Mouse (Mus musculus) heart, postnatal 10 days (tissue): ENCODE measurements around the gene Cd244a. TPM values are rescaled to one million over a fixed set of nuclear protein-coding genes. Genes with fewer than 3 reads are reported as not detected.

ENCODE experiments used
- DNase-seq, 2 experiments: peaks; one replicate each; pipeline ENCODE4 v3.0.0; 2021
- intact Hi-C: fragments of 180-260 bp; cut with DNase I; formaldehyde crosslinking; loops from one replicate; pipeline ENCODE4 v1.15.1; 2025
- microRNA-seq, 2 experiments: library from miRNA; unstranded; fragments of <30 nt; microRNA quantifications; one replicate each; pipeline ENCODE4 v1.2.0; 2022
- total RNA-seq, 2 experiments: library from RNA; stranded (reverse); gene quantifications; 2 replicates each; pipeline ENCODE4 v1.2.3; 2021

The Cd244a gene
- total RNA-seq, 2 experiments from 2014 or later: 0.10 to 0.20 TPM

GRCm38 (mm10) chr1:171643612-171644011 is 84.6 kb downstream of the Cd244a start:
- no peak for DNase-seq
- intact Hi-C loops: no loop called here

GRCm38 (mm10) chr1:171646429-171646940 is 87.5 kb downstream of the Cd244a start:
- intact Hi-C loops: no loop called here
- no peak for DNase-seq

DNA sequence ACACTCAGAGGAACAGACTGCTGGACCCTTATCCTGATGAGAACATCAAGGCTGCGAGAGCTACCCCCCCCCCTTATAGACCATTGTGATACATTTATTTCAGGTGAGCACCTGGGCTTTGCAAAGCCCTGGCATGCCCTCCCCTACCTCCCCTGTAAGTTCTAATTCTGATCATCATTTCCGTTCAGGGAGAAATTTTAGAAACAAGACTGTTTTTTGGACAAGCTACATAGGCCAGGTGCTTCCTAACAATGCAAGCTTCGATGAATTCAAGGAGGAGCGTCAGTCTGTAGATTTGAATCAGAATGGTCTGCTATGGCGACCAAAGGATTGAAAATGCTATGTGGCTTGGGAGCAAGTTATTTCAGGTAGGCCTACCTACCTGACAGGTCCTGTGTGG is 88.7 kb downstream of the Cd244a start:
- DNase-seq: no peak
- intact Hi-C loops: no loop called here

DNA sequence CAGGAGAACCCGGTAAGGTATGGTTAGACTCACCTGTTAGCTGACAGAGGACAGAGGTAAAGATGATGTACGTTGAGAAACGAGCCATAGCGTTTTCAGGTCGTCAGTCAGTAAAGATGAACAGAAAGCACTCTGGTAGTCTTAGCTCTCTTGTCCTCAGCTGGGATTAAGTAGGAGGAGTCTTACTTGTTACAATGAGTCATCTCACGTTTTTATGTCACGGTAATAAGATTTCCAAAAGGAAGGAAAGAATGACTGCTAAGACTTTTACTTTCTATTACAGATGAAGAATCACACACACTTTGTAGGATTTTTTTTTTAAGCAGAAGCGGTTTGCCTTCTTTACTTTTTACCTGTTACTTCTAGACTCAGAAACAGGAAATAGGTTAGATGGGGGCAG is 89.8 kb downstream of the Cd244a start:
- intact Hi-C loops: no loop called here
- no peak for DNase-seq

DNA sequence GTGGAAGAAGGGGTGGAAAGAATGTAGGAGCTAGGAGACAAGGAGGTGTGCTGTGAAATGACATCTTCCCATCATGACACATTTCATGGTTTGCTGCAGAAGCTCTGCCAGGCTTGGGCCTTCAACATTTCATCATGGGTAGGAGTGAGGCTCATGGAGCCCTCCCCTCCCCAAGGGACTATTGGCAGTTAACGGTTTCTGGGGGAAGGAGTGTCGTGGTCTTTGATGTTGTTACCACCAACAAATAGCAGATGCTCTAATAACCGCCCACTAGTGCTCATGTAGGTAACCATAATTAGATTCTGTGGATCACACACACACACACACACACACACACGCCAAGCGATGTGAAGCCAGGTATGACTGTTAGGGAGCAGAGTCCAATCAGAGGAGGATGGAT is 93.7 kb downstream of the Cd244a start, which contains the start of gene Slamf7:
Gene Slamf7, minus strand, starts transcription at position 302 of the 400 bp plus-strand sequence.
- intact Hi-C loops: no loop called here
- no peak for DNase-seq

DNA sequence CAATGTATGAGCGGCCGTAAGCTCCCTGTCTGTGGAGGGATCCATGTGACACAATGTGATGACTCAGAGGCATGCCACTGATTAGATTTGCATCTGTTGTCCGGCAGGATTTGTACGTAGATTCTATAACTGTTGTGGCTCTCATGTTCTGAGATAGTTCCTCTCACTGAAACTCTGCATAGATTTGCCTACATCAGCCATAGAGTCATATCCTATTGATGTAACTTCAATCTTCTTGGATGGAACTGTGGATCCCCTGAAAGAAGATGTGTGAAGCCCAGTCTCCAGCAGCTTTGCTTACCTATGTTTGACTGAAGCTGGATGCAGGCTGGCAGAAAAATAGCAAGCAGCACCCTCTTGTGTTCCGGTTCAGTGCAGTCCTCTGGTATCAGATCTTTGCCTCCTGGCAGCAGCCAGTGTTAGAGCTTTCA is 99.6 kb downstream of the Cd244a start:
- DNase-seq: no peak
- intact Hi-C loops: no loop called here

Small RNAs within 50 kb of the gene (microRNA-seq; reads per million reads assigned to microRNA genes)
- gene Mir7683: 0 reads per million in 2 experiments

Other genes with a start within 250 kb of the Cd244a start
- 10 to 100 TPM; 23.6 to 26.3 TPM for gene Dedd, start 230.0 kb upstream of the Cd244a start, total RNA-seq
- 10 to 100 TPM; 20.9 to 22.1 TPM for gene Nit1, start 213.5 kb upstream of the Cd244a start, total RNA-seq
- gene Pfdn2, start 213.5 kb upstream of the Cd244a start, total RNA-seq: 10 to 100 TPM; 73.4 to 73.9 TPM
- gene Klhdc9, start 198.4 kb upstream of the Cd244a start, total RNA-seq: under 1 TPM; 0.60 to 0.65 TPM
- gene Nectin4, start 189.1 kb upstream of the Cd244a start, total RNA-seq: under 1 TPM in 1 of 2 experiments, not detected in 1; 0.22 TPM
- 1 to 10 TPM; 2.1 to 2.5 TPM for gene Arhgap30, start 170.2 kb upstream of the Cd244a start, total RNA-seq
- 10 to 100 TPM; 50.4 to 51.3 TPM for gene Usf1, start 147.9 kb upstream of the Cd244a start, total RNA-seq
- 1 to 10 TPM; 1.6 TPM for gene Tstd1, start 140.3 kb upstream of the Cd244a start, total RNA-seq
- gene F11r, start 121.7 kb upstream of the Cd244a start, total RNA-seq: 10 to 100 TPM; 59.4 to 65.1 TPM
- gene Alyref2, start 55.7 kb upstream of the Cd244a start, total RNA-seq: 1 to 10 TPM; 4.4 to 4.5 TPM
- not detected for gene Itln1, start 23.9 kb upstream of the Cd244a start, total RNA-seq
- gene Ly9, start 48.2 kb downstream of the Cd244a start, total RNA-seq: under 1 TPM; 0.17 to 0.22 TPM
- under 1 TPM in 1 of 2 experiments, not detected in 1; 0.29 TPM for gene Slamf7, start 93.8 kb downstream of the Cd244a start, total RNA-seq
- gene Cd48, start 122.8 kb downstream of the Cd244a start, total RNA-seq: 1 to 10 TPM; 1.8 to 2.3 TPM
- gene Slamf1, start 207.9 kb downstream of the Cd244a start, total RNA-seq: under 1 TPM; 0.32 to 0.38 TPM